Mouse (Mus musculus) forebrain, embryonic 12.5 days (tissue): ENCODE measurements around the gene Arhgap18. TPM values are rescaled to one million over a fixed set of nuclear protein-coding genes. Genes with fewer than 3 reads are reported as not detected.

Experiments used
- ATAC-seq: fragments of 200-750 bp; cut with Nextera tagmentation; 2 replicates; pipeline ENCODE4 v1.8.0; 2017; ENCODE audit warnings: moderate TSS enrichment; ENCODE audit not compliant: low FRiP score
- H3K27ac ChIP-seq: fragments of 300-500 bp; sonication (generic); 2 replicates; pipeline ENCODE4 v1.5.1; 2016; ENCODE audit warnings: mild to moderate bottlenecking
- H3K27me3 ChIP-seq: fragments of 300-500 bp; sonication (generic); 2 replicates; pipeline ENCODE4 v1.6.1; 2016; ENCODE audit warnings: mild to moderate bottlenecking
- H3K36me3 ChIP-seq: fragments of 300-500 bp; sonication (generic); replicated peaks from 2 replicates; pipeline ENCODE4 v1.6.1; 2016; ENCODE audit warnings: mild to moderate bottlenecking
- H3K4me1 ChIP-seq: fragments of 300-500 bp; sonication (generic); 2 replicates; pipeline ENCODE4 v1.6.1; 2016
- H3K4me2 ChIP-seq: fragments of 300-500 bp; sonication (generic); 2 replicates; pipeline ENCODE4 v1.6.1; 2016; ENCODE audit warnings: mild to moderate bottlenecking, moderate library complexity
- H3K4me3 ChIP-seq: fragments of 300-500 bp; sonication (generic); replicated peaks from 2 replicates; pipeline ENCODE4 v1.5.1; 2016; ENCODE audit warnings: mild to moderate bottlenecking
- H3K9ac ChIP-seq: fragments of 300-500 bp; sonication (generic); 2 replicates; pipeline ENCODE4 v1.6.1; 2016; ENCODE audit warnings: mild to moderate bottlenecking
- H3K9me3 ChIP-seq: fragments of 300-500 bp; sonication (generic); 2 replicates; pipeline ENCODE4 v1.6.1; 2016
- WGBS: fragments of 180-500 bp; shearing (Covaris S2); methylation state at CpG from one replicate; pipeline ENCODE4 v1.1.7; 2016; 5-methylcytosine and 5-hydroxymethylcytosine counted together
- polyA plus RNA-seq: library from polyadenylated mRNA; unstranded; fragments of >200 nt; fragmentation: Nextera tagmentation; extraction: Ambion mirVana; gene quantifications from 2 replicates; pipeline ENCODE4 v1.2.1, GENCODE M21; 2016

Gene Arhgap18
- polyA plus RNA-seq, 1 experiment from 2014 or later = 17.9 TPM

GRCm38 (mm10) chr10:26855851-26856535 is 102.8 kb downstream of the Arhgap18 start:
- 82% methylated on average over 8 of the region's 8 CpGs for WGBS
- no peak for ATAC-seq
- Histone ChIP-seq H3K4me1 (no peaks in the 10 kb centered on the region), H3K27ac (no peak overlapping the region), H3K27me3 (no peaks in the 10 kb centered on the region), H3K4me2 (no peak overlapping the region), H3K36me3 (no peaks in the 10 kb centered on the region), H3K9me3 (no peaks in the 10 kb centered on the region), H3K9ac (no peak overlapping the region), H3K4me3 (no peak overlapping the region)

DNA sequence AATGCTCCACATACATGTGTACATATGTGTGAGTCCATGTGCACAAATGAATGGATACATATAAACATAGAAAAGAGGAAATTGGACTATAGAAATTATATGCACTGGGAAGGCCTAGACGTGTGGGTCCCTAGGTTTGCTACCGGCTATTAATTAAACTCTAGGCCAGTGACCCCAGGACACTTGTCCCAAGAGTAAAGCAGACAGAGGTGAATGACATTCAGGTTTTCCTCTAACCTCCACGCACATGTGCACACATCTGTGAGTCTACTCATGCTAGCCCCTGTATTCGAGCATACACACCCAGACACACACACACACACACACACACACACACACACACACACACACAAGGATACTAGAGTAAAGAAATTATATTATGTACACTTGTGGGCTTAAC is 104.4 kb downstream of the Arhgap18 start:
- H3K4me2 ChIP-seq = no peak overlapping the region
- 83% methylated on average over 4 of the region's 4 CpGs for WGBS
- no peaks in the 10 kb centered on the region for H3K27me3 ChIP-seq
- H3K36me3 ChIP-seq = no peaks in the 10 kb centered on the region
- no peak for ATAC-seq
- no peak overlapping the region for H3K27ac ChIP-seq
- H3K4me1 ChIP-seq = no peaks in the 10 kb centered on the region
- no peak overlapping the region for H3K4me3 ChIP-seq
- H3K9ac ChIP-seq = no peak overlapping the region
- no peaks in the 10 kb centered on the region for H3K9me3 ChIP-seq

- H3K27me3 ChIP-seq = no peaks in the 10 kb centered on the region
- 70% methylated on average over 4 of the region's 4 CpGs for WGBS
- no peak overlapping the region for H3K27ac ChIP-seq
- no peak overlapping the region for H3K4me2 ChIP-seq
- no peak overlapping the region for H3K9ac ChIP-seq
- H3K9me3 ChIP-seq = no peaks in the 10 kb centered on the region
- no peak for ATAC-seq
- no peaks in the 10 kb centered on the region for H3K4me1 ChIP-seq
- no peaks in the 10 kb centered on the region for H3K36me3 ChIP-seq
- H3K4me3 ChIP-seq = no peak overlapping the region
These were observed 105.3 kb downstream of the Arhgap18 start for GRCm38 (mm10) chr10:26858537-26858936.

DNA sequence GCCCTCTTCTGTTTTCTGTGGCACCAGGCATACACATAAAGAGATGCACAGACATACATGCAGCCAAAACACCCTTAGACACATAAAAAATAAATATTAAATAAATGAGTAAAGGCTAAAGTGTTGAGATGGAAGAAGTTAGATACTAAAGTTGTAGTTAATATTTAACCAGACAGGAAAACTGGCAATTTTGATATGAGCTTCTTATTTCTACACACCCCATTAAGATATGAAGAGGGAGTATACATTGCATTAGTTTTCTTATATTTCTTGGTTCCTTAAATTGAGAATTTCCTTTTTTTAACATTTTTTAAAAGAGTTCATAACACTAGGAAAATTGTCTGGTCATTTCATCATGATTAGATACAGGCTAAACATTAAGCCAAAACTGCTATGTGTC is 108.0 kb downstream of the Arhgap18 start:
- ATAC-seq = no peak
- Histone ChIP-seq H3K4me2 (no peak overlapping the region), H3K4me3 (no peak overlapping the region), H3K36me3 (no peaks in the 10 kb centered on the region), H3K4me1 (no peaks in the 10 kb centered on the region), H3K27me3 (no peaks in the 10 kb centered on the region), H3K9ac (no peak overlapping the region), H3K9me3 (no peaks in the 10 kb centered on the region), H3K27ac (no peak overlapping the region)

- no peak for ATAC-seq
- H3K27ac ChIP-seq = no peak overlapping the region
- 94% methylated on average over 4 of the region's 4 CpGs for WGBS
- no peak overlapping the region for H3K4me3 ChIP-seq
- no peaks in the 10 kb centered on the region for H3K4me1 ChIP-seq
- H3K4me2 ChIP-seq = no peak overlapping the region
- H3K9ac ChIP-seq = no peak overlapping the region
- no peaks in the 10 kb centered on the region for H3K27me3 ChIP-seq
- H3K9me3 ChIP-seq = no peaks in the 10 kb centered on the region
- H3K36me3 ChIP-seq = no peaks in the 10 kb centered on the region
These were observed 109.0 kb downstream of the Arhgap18 start for GRCm38 (mm10) chr10:26862207-26862606.

- H3K27me3 ChIP-seq = no peaks in the 10 kb centered on the region
- 91% methylated on average over 1 of the region's 1 CpGs for WGBS
- H3K9me3 ChIP-seq = no peaks in the 10 kb centered on the region
- no peak overlapping the region for H3K27ac ChIP-seq
- ATAC-seq = no peak
- no peak overlapping the region for H3K9ac ChIP-seq
- no peak overlapping the region for H3K4me3 ChIP-seq
- no peak overlapping the region for H3K4me2 ChIP-seq
- no peaks in the 10 kb centered on the region for H3K36me3 ChIP-seq
- H3K4me1 ChIP-seq = no peaks in the 10 kb centered on the region
These were observed 110.8 kb downstream of the Arhgap18 start for GRCm38 (mm10) chr10:26863982-26864381.

- Histone ChIP-seq H3K9ac (no peak overlapping the region), H3K4me3 (no peak overlapping the region), H3K9me3 (no peaks in the 10 kb centered on the region), H3K4me2 (no peak overlapping the region), H3K4me1 (0 out of 2 replicates have a peak, but pooled peaks cover 2% of the 10 kb centered on the region), H3K27me3 (no peaks in the 10 kb centered on the region), H3K36me3 (no peaks in the 10 kb centered on the region), H3K27ac (no peak overlapping the region)
- ATAC-seq = no peak
- WGBS = 59% methylated on average over 2 of the region's 2 CpGs
These were observed 117.6 kb downstream of the Arhgap18 start for GRCm38 (mm10) chr10:26870802-26871201.

GRCm38 (mm10) chr10:26877309-26877708 is 124.1 kb downstream of the Arhgap18 start:
- ATAC-seq = no peak
- no peaks in the 10 kb centered on the region for H3K9me3 ChIP-seq
- WGBS = 79% methylated on average over 11 of the region's 11 CpGs
- H3K4me3 ChIP-seq = no peak overlapping the region
- no peak overlapping the region for H3K4me2 ChIP-seq
- H3K27me3 ChIP-seq = no peaks in the 10 kb centered on the region
- no peak overlapping the region for H3K9ac ChIP-seq
- H3K27ac ChIP-seq = no peak overlapping the region
- no peaks in the 10 kb centered on the region for H3K4me1 ChIP-seq
- H3K36me3 ChIP-seq = no peaks in the 10 kb centered on the region

GRCm38 (mm10) chr10:26878924-26879600 is 125.8 kb downstream of the Arhgap18 start:
- Histone ChIP-seq H3K4me3 (no peak overlapping the region), H3K4me1 (no peaks in the 10 kb centered on the region), H3K9ac (no peak overlapping the region), H3K9me3 (no peaks in the 10 kb centered on the region), H3K27ac (no peak overlapping the region), H3K36me3 (no peaks in the 10 kb centered on the region), H3K27me3 (no peaks in the 10 kb centered on the region), H3K4me2 (no peak overlapping the region)
- no peak for ATAC-seq
- WGBS = 93% methylated on average over 9 of the region's 9 CpGs

- Histone ChIP-seq H3K9ac (no peak overlapping the region), H3K36me3 (no peaks in the 10 kb centered on the region), H3K9me3 (no peaks in the 10 kb centered on the region), H3K27ac (no peak overlapping the region), H3K27me3 (no peaks in the 10 kb centered on the region), H3K4me3 (no peak overlapping the region), H3K4me1 (no peaks in the 10 kb centered on the region), H3K4me2 (no peak overlapping the region)
- ATAC-seq = no peak
- 71% methylated on average over 8 of the region's 8 CpGs for WGBS
These were observed 131.7 kb downstream of the Arhgap18 start for GRCm38 (mm10) chr10:26884949-26885348.

DNA sequence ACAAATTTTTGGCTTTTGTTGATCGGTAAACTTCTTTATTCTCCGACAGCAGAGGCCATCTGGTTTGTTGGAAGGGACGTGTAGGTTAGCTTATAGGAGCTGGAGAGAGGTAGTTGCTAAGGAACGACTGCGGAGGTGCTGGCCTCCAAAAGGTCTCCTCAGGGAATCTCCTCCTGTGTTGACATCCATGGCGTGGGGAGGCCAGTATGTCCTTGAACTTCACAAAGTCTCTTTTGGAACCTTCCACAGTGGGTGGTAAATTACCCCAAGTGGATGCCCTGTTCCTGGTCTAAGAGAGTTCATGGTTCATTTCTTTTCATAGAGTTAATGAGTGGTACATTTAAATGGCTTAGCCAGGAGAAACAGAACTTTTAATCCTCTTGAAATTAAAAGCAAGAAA is 136.0 kb downstream of the Arhgap18 start:
- WGBS = 22% methylated on average over 6 of the region's 6 CpGs
- ATAC-seq = no peak
- no peaks in the 10 kb centered on the region for H3K27me3 ChIP-seq

GRCm38 (mm10) chr10:26889754-26890153 is 136.5 kb downstream of the Arhgap18 start:
- ATAC-seq = no peak
- H3K36me3 ChIP-seq = no peaks in the 10 kb centered on the region
- H3K4me3 ChIP-seq = no peak overlapping the region
- 40% methylated on average over 2 of the region's 2 CpGs for WGBS
- no peak overlapping the region for H3K27ac ChIP-seq
- no peaks in the 10 kb centered on the region for H3K9me3 ChIP-seq
- no peaks in the 10 kb centered on the region for H3K27me3 ChIP-seq
- H3K4me2 ChIP-seq = no peak overlapping the region
- H3K4me1 ChIP-seq = no peaks in the 10 kb centered on the region
- no peak overlapping the region for H3K9ac ChIP-seq

More for the DNA sequence above, 136.0 kb downstream of the Arhgap18 start:
- Histone ChIP-seq H3K4me3 (no peak overlapping the region), H3K4me2 (no peak overlapping the region), H3K9ac (no peak overlapping the region), H3K9me3 (no peaks in the 10 kb centered on the region), H3K4me1 (no peaks in the 10 kb centered on the region), H3K36me3 (no peaks in the 10 kb centered on the region), H3K27ac (no peak overlapping the region)
